Mouse (Mus musculus) embryonic facial prominence, embryonic 12.5 days (tissue): ENCODE results near the gene Gga2. TPM values are rescaled to one million over a fixed set of nuclear protein-coding genes. Genes with fewer than 3 reads are reported as not detected.

ENCODE experiments used
- ATAC-seq: fragments of 200-750 bp; cut with Nextera tagmentation; 2 replicates; pipeline ENCODE4 v1.8.0; 2017; ENCODE audit not compliant: insufficient number of reproducible peaks, insufficient read depth, low FRiP score, low TSS enrichment
- H3K27ac ChIP-seq: fragments of 300-500 bp; sonication (generic); 2 replicates; pipeline ENCODE4 v1.5.1; 2016; ENCODE audit warnings: mild to moderate bottlenecking
- H3K27me3 ChIP-seq: fragments of 300-500 bp; sonication (generic); 2 replicates; pipeline ENCODE4 v1.6.1; 2016; ENCODE audit warnings: mild to moderate bottlenecking, moderate library complexity
- H3K36me3 ChIP-seq: fragments of 300-500 bp; sonication (generic); 2 replicates; pipeline ENCODE4 v1.6.1; 2016; ENCODE audit warnings: mild to moderate bottlenecking
- H3K4me1 ChIP-seq: fragments of 300-500 bp; sonication (generic); 2 replicates; pipeline ENCODE4 v1.6.1; 2016
- H3K4me2 ChIP-seq: fragments of 300-500 bp; sonication (generic); replicated peaks from 2 replicates; pipeline ENCODE4 v1.6.1; 2016; ENCODE audit warnings: mild to moderate bottlenecking, moderate library complexity
- H3K4me3 ChIP-seq: fragments of 300-500 bp; sonication (generic); 2 replicates; pipeline ENCODE4 v1.5.1; 2016; ENCODE audit warnings: mild to moderate bottlenecking
- H3K9ac ChIP-seq: fragments of 300-500 bp; sonication (generic); 2 replicates; pipeline ENCODE4 v1.6.1; 2016; ENCODE audit warnings: mild to moderate bottlenecking, moderate library complexity
- H3K9me3 ChIP-seq: fragments of 300-500 bp; sonication (generic); 2 replicates; pipeline ENCODE4 v1.6.1; 2016; ENCODE audit warnings: mild to moderate bottlenecking, moderate library complexity
- whole genome bisulfite sequencing: fragments of 180-500 bp; shearing (Covaris S2); methylation state at CpG from one replicate; pipeline ENCODE4 v1.1.7; 2016; 5-methylcytosine and 5-hydroxymethylcytosine counted together
- polyA plus RNA-seq: library from polyadenylated mRNA; unstranded; fragments of >200 nt; fragmentation: Nextera tagmentation; extraction: Ambion mirVana; gene quantifications from 2 replicates; pipeline ENCODE4 v1.2.1, GENCODE M21; 2016

The Gga2 gene
- polyA plus RNA-seq, 1 experiment from 2014 or later: 136 TPM

- no peak overlapping the region for H3K4me2 ChIP-seq
- peaks cover 45% of the 10 kb centered on the region for H3K36me3 ChIP-seq
- H3K4me3 ChIP-seq: no peak overlapping the region
- H3K9ac ChIP-seq: no peak overlapping the region
- no peaks in the 10 kb centered on the region for H3K4me1 ChIP-seq
- whole genome bisulfite sequencing: 83% methylated on average over 8 of the region's 8 CpGs
- no peak overlapping the region for H3K27ac ChIP-seq
- ATAC-seq: no peak
- H3K9me3 ChIP-seq: no peaks in the 10 kb centered on the region
- H3K27me3 ChIP-seq: no peaks in the 10 kb centered on the region
These were observed 23.1 kb upstream of the Gga2 start for GRCm38 (mm10) chr7:122044106-122044505.

GRCm38 (mm10) chr7:122034348-122034747 is 13.3 kb upstream of the Gga2 start:
- Histone ChIP-seq H3K4me3 (no peak overlapping the region), H3K4me2 (no peak overlapping the region), H3K9ac (no peak overlapping the region), H3K4me1 (no peaks in the 10 kb centered on the region), H3K9me3 (no peaks in the 10 kb centered on the region), H3K36me3 (peaks cover 13% of the 10 kb centered on the region), H3K27me3 (no peaks in the 10 kb centered on the region), H3K27ac (no peak overlapping the region)
- 42% methylated on average over 2 of the region's 2 CpGs for WGBS
- ATAC-seq: no peak

- Histone ChIP-seq H3K9ac (no peak overlapping the region), H3K4me2 (no peak overlapping the region), H3K9me3 (no peaks in the 10 kb centered on the region), H3K36me3 (peaks cover 6% of the 10 kb centered on the region), H3K27me3 (no peaks in the 10 kb centered on the region), H3K27ac (no peak overlapping the region), H3K4me3 (no peak overlapping the region), H3K4me1 (no peaks in the 10 kb centered on the region)
- WGBS: 75% methylated on average over 3 of the region's 3 CpGs
- ATAC-seq: no peak
These were observed 12.3 kb upstream of the Gga2 start for GRCm38 (mm10) chr7:122033371-122033770.

- WGBS: 93% methylated on average over 2 of the region's 2 CpGs
- no peak overlapping the region for H3K4me3 ChIP-seq
- no peak overlapping the region for H3K9ac ChIP-seq
- H3K4me1 ChIP-seq: peaks cover 22% of the 10 kb centered on the region
- no peak for ATAC-seq
- no peaks in the 10 kb centered on the region for H3K36me3 ChIP-seq
- no peak overlapping the region for H3K4me2 ChIP-seq
- H3K9me3 ChIP-seq: no peaks in the 10 kb centered on the region
- no peaks in the 10 kb centered on the region for H3K27me3 ChIP-seq
- H3K27ac ChIP-seq: no peak overlapping the region
These were observed 1.1 kb upstream of the Gga2 start for GRCm38 (mm10) chr7:122022131-122022530.

- ATAC-seq: no peak
- 4% methylated on average over 6 of the region's 6 CpGs for WGBS
- peak overlapping the region; percentile 76 for H3K4me2 ChIP-seq
- H3K36me3 ChIP-seq: no peaks in the 10 kb centered on the region
- peak overlapping the region; percentile 81 for H3K4me3 ChIP-seq
- H3K9ac ChIP-seq: peak overlapping the region; percentile 87
- no peaks in the 10 kb centered on the region for H3K27me3 ChIP-seq
- peak overlapping the region; percentile 83 for H3K27ac ChIP-seq
- no peaks in the 10 kb centered on the region for H3K9me3 ChIP-seq
- peaks cover 32% of the 10 kb centered on the region for H3K4me1 ChIP-seq
These were observed 752 bp downstream of the Gga2 start for GRCm38 (mm10) chr7:122020273-122020666.

GRCm38 (mm10) chr7:122018978-122019377 is 2.0 kb downstream of the Gga2 start:
- no peaks in the 10 kb centered on the region for H3K9me3 ChIP-seq
- WGBS: 91% methylated on average over 7 of the region's 7 CpGs
- 0 out of 2 replicates have a peak overlapping the region, but pooled peaks have one; percentile 81 for H3K4me3 ChIP-seq
- H3K27me3 ChIP-seq: no peaks in the 10 kb centered on the region
- H3K4me2 ChIP-seq: peak overlapping the region; percentile 76
- H3K36me3 ChIP-seq: no peaks in the 10 kb centered on the region
- H3K4me1 ChIP-seq: peaks cover 39% of the 10 kb centered on the region
- no peak overlapping the region for H3K9ac ChIP-seq
- H3K27ac ChIP-seq: no peak overlapping the region
- no peak for ATAC-seq

GRCm38 (mm10) chr7:122018247-122018646 is 2.8 kb downstream of the Gga2 start:
- Histone ChIP-seq H3K4me3 (0 out of 2 replicates have a peak overlapping the region, but pooled peaks have one; percentile 4), H3K4me1 (peaks cover 39% of the 10 kb centered on the region), H3K4me2 (peak overlapping the region; percentile 76), H3K27ac (no peak overlapping the region), H3K36me3 (no peaks in the 10 kb centered on the region), H3K9me3 (no peaks in the 10 kb centered on the region), H3K9ac (no peak overlapping the region), H3K27me3 (no peaks in the 10 kb centered on the region)
- WGBS: 72% methylated on average over 3 of the region's 3 CpGs
- ATAC-seq: no peak

GRCm38 (mm10) chr7:122015734-122016133 is 5.3 kb downstream of the Gga2 start:
- Histone ChIP-seq H3K27me3 (no peaks in the 10 kb centered on the region), H3K4me2 (0 out of 2 replicates have a peak overlapping the region, but pooled peaks have one; percentile 5), H3K4me3 (no peak overlapping the region), H3K36me3 (peaks cover 18% of the 10 kb centered on the region), H3K9me3 (no peaks in the 10 kb centered on the region), H3K27ac (no peak overlapping the region), H3K4me1 (peaks cover 39% of the 10 kb centered on the region), H3K9ac (no peak overlapping the region)
- WGBS: 52% methylated on average over 10 of the region's 10 CpGs
- no peak for ATAC-seq

GRCm38 (mm10) chr7:122015105-122015504 is 5.9 kb downstream of the Gga2 start:
- Histone ChIP-seq H3K4me1 (peaks cover 38% of the 10 kb centered on the region), H3K4me3 (no peak overlapping the region), H3K27ac (no peak overlapping the region), H3K9me3 (no peaks in the 10 kb centered on the region), H3K4me2 (no peak overlapping the region), H3K9ac (no peak overlapping the region), H3K27me3 (no peaks in the 10 kb centered on the region), H3K36me3 (peaks cover 24% of the 10 kb centered on the region)
- WGBS: 63% methylated on average over 8 of the region's 8 CpGs
- no peak for ATAC-seq

- Histone ChIP-seq H3K4me2 (no peak overlapping the region), H3K9me3 (no peaks in the 10 kb centered on the region), H3K4me3 (no peak overlapping the region), H3K4me1 (peaks cover 17% of the 10 kb centered on the region), H3K9ac (no peak overlapping the region), H3K36me3 (peaks cover 43% of the 10 kb centered on the region), H3K27me3 (no peaks in the 10 kb centered on the region), H3K27ac (no peak overlapping the region)
- no peak for ATAC-seq
- 86% methylated on average over 10 of the region's 10 CpGs for WGBS
These were observed 8.1 kb downstream of the Gga2 start for GRCm38 (mm10) chr7:122012949-122013348.

GRCm38 (mm10) chr7:122012370-122012769 is 8.7 kb downstream of the Gga2 start:
- Histone ChIP-seq H3K27ac (no peak overlapping the region), H3K9ac (no peak overlapping the region), H3K9me3 (no peaks in the 10 kb centered on the region), H3K27me3 (no peaks in the 10 kb centered on the region), H3K4me3 (no peak overlapping the region), H3K36me3 (peaks cover 49% of the 10 kb centered on the region), H3K4me2 (no peak overlapping the region), H3K4me1 (peaks cover 17% of the 10 kb centered on the region)
- ATAC-seq: no peak
- 97% methylated on average over 4 of the region's 4 CpGs for WGBS

- whole genome bisulfite sequencing: 77% methylated on average over 7 of the region's 8 CpGs
These were observed 20.6 kb downstream of the Gga2 start for GRCm38 (mm10) chr7:122000396-122000795.

GRCm38 (mm10) chr7:121995961-121996360 is 25.1 kb downstream of the Gga2 start:
- Histone ChIP-seq H3K27me3 (no peaks in the 10 kb centered on the region), H3K9me3 (no peaks in the 10 kb centered on the region), H3K4me2 (no peak overlapping the region), H3K4me1 (no peaks in the 10 kb centered on the region), H3K9ac (no peak overlapping the region), H3K4me3 (no peak overlapping the region), H3K27ac (no peak overlapping the region), H3K36me3 (peaks cover 85% of the 10 kb centered on the region)
- no peak for ATAC-seq
- 87% methylated on average over 5 of the region's 5 CpGs for WGBS

More at GRCm38 (mm10) chr7:122000396-122000795, 20.6 kb downstream of the Gga2 start:
- Histone ChIP-seq H3K9ac (no peak overlapping the region), H3K9me3 (no peaks in the 10 kb centered on the region), H3K4me2 (no peak overlapping the region), H3K4me3 (no peak overlapping the region), H3K36me3 (peaks cover 86% of the 10 kb centered on the region), H3K4me1 (no peaks in the 10 kb centered on the region), H3K27me3 (no peaks in the 10 kb centered on the region), H3K27ac (no peak overlapping the region)
- ATAC-seq: no peak
